24 mouse cellular contexts compared by ENCODE assay signal in the genomic region with DNA sequence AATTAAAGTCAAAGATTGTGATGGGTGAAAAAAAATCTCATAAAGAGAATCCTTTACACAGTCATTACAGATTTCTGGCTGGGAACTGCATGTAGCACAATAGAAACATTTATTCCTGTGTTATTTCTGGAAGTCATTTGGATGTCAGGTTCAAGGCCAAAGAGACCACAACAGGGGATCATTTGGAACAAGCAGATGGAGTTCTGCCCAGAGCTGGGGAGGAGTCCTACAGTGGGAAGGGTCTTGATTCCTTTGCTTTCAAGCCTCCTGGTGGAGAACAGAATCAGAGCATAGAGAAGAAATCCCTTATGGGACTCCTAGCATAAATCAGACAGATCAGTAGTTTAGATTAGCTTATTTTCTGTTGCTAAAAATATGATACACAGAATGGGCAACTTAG.
A peak's percentile ranks its signal among the peaks of the same experiment; 100 is the strongest.
DNase-seq lines count a peak whose midpoint lies in the region; ATAC-seq and TF ChIP-seq lines count a peak whose summit lies in the region.
"Had no signal": no experiment of that assay in that cellular context is flagged by ENCODE, and none has a peak within 500 bp of the region (broad histone marks: within the 10 kb centered on the region; RNA-seq: fewer than 3 reads in every experiment).

No protein-coding gene starts in this region.

- no peak overlapping the region for H3K9ac ChIP-seq in forebrain, postnatal 0 days
- no peak overlapping the region for H3K9ac ChIP-seq in forebrain, embryonic 15.5 days (replicated peaks)
- H3K9ac ChIP-seq in kidney, embryonic 14.5 days (ENCODE audit: low read depth, low read length): no peak overlapping the region
- H3K9ac ChIP-seq: embryonic facial prominence, embryonic 15.5 days; forebrain, embryonic 12.5 days; heart, embryonic 13.5 days; limb, embryonic 15.5 days; liver, embryonic 13.5 days; midbrain, embryonic 12.5 days; neural tube, embryonic 13.5 days had no signal

- H3K27me3 ChIP-seq in forebrain, postnatal 0 days (ENCODE audit: insufficient read depth, low read length): no peaks in the 10 kb centered on the region
- H3K27me3 ChIP-seq in forebrain, embryonic 15.5 days: no peaks in the 10 kb centered on the region
- H3K27me3 ChIP-seq in kidney, embryonic 14.5 days (ENCODE audit: control insufficient read depth, insufficient read depth, low read length): no peaks in the 10 kb centered on the region
- no peaks in the 10 kb centered on the region for H3K27me3 ChIP-seq in Patski
- H3K27me3 ChIP-seq: embryonic facial prominence, embryonic 15.5 days; forebrain, embryonic 12.5 days; heart, embryonic 13.5 days; limb, embryonic 15.5 days; liver, embryonic 13.5 days; midbrain, embryonic 12.5 days; neural tube, embryonic 13.5 days had no signal

- peak; percentile 29; the same call in 1 of the 2 replicates for TF ChIP-seq CTCF in forebrain, postnatal 0 days (IDR thresholded peaks at IDR 0.05; ENCODE audit: low read depth)
- peak; percentile 20 for TF ChIP-seq CTCF in Patski (IDR thresholded peaks at IDR 0.05)

- H3K9me3 ChIP-seq in forebrain, postnatal 0 days (ENCODE audit: low read length): no peaks in the 10 kb centered on the region
- no peaks in the 10 kb centered on the region for H3K9me3 ChIP-seq in forebrain, embryonic 15.5 days
- no peaks in the 10 kb centered on the region for H3K9me3 ChIP-seq in kidney, embryonic 14.5 days (ENCODE audit: control insufficient read depth, low read length)
- H3K9me3 ChIP-seq: embryonic facial prominence, embryonic 15.5 days; forebrain, embryonic 12.5 days; heart, embryonic 13.5 days; limb, embryonic 10.5 days; limb, embryonic 15.5 days; liver, embryonic 13.5 days; midbrain, embryonic 12.5 days; neural tube, embryonic 13.5 days had no signal

- POLR2A ChIA-PET in Patski (lab: Charles Lee): no interaction called here

- CTCF ChIA-PET in Patski (lab: Charles Lee): no interaction called here

- no peak overlapping the region for H3K27ac ChIP-seq in forebrain, postnatal 0 days (ENCODE audit: low read depth, low read length)
- no peak overlapping the region for H3K27ac ChIP-seq in forebrain, embryonic 15.5 days (replicated peaks)
- H3K27ac ChIP-seq in kidney, embryonic 14.5 days (ENCODE audit: low read depth, low read length): no peak overlapping the region
- H3K27ac ChIP-seq: embryonic facial prominence, embryonic 15.5 days; forebrain, embryonic 12.5 days; heart, embryonic 13.5 days; limb, embryonic 10.5 days; limb, embryonic 15.5 days; liver, embryonic 13.5 days; midbrain, embryonic 12.5 days; neural tube, embryonic 13.5 days had no signal

- no peaks in the 10 kb centered on the region for H3K4me1 ChIP-seq in forebrain, postnatal 0 days (ENCODE audit: insufficient read depth)
- H3K4me1 ChIP-seq in forebrain, embryonic 15.5 days: no peaks in the 10 kb centered on the region
- no peaks in the 10 kb centered on the region for H3K4me1 ChIP-seq in kidney, embryonic 14.5 days (ENCODE audit: control insufficient read depth, insufficient read depth, low read length)
- H3K4me1 ChIP-seq: embryonic facial prominence, embryonic 15.5 days; forebrain, embryonic 12.5 days; heart, embryonic 13.5 days; limb, embryonic 10.5 days; limb, embryonic 15.5 days; liver, embryonic 13.5 days; midbrain, embryonic 12.5 days; neural tube, embryonic 13.5 days had no signal

- DNase-seq in forebrain, postnatal 0 days: no peak
- DNase-seq in kidney, adult 18-20 months: no peak
- peak; percentile 49 for DNase-seq in left cerebral cortex, postnatal 4 days
- DNase-seq in left cerebral cortex, postnatal 14 days (ENCODE audit: low spot score in 2 of 2): no peak
- no peak for DNase-seq in Patski (ENCODE audit: low read depth, low spot score)
- no peak for DNase-seq in right cerebral cortex, postnatal 10 days (ENCODE audit: low spot score in 2 of 2)
- DNase-seq: adrenal gland, postnatal 36 days; cerebellum, adult 9-10 months; gastrocnemius, postnatal 25 days; kidney, postnatal 25 days; liver, embryonic 13.5 days; lung, adult 18-20 months; lung, postnatal 36 days had no signal

- no peak overlapping the region for H3K4me2 ChIP-seq in forebrain, postnatal 0 days (ENCODE audit: low read depth)
- no peak overlapping the region for H3K4me2 ChIP-seq in forebrain, embryonic 15.5 days (replicated peaks)
- no peak overlapping the region for H3K4me2 ChIP-seq in kidney, embryonic 14.5 days (replicated peaks; ENCODE audit: low read depth, low read length)
- H3K4me2 ChIP-seq: embryonic facial prominence, embryonic 15.5 days; forebrain, embryonic 12.5 days; heart, embryonic 13.5 days; limb, embryonic 15.5 days; liver, embryonic 13.5 days; midbrain, embryonic 12.5 days; neural tube, embryonic 13.5 days had no signal

- intact Hi-C loops in left cerebral cortex, postnatal 4 days (cut with DNase I): no loop called here
- intact Hi-C loops in left cerebral cortex, postnatal 14 days (cut with DNase I): no loop called here

- in situ Hi-C loops in Patski (cut with MboI; ENCODE audit: low pct_unique_long_range_greater_than_20kb): no loop called here

- H3K4me3 ChIP-seq in forebrain, postnatal 0 days (ENCODE audit: low read depth, low read length): no peak overlapping the region
- no peak overlapping the region for H3K4me3 ChIP-seq in forebrain, embryonic 15.5 days
- H3K4me3 ChIP-seq in kidney, embryonic 14.5 days (ENCODE audit: low read length): no peak overlapping the region
- H3K4me3 ChIP-seq: embryonic facial prominence, embryonic 15.5 days; forebrain, embryonic 12.5 days; heart, embryonic 13.5 days; limb, embryonic 10.5 days; limb, embryonic 15.5 days; liver, embryonic 13.5 days; midbrain, embryonic 12.5 days; neural tube, embryonic 13.5 days had no signal

- no peaks in the 10 kb centered on the region for H3K36me3 ChIP-seq in forebrain, postnatal 0 days (ENCODE audit: insufficient read depth)
- no peaks in the 10 kb centered on the region for H3K36me3 ChIP-seq in forebrain, embryonic 15.5 days
- H3K36me3 ChIP-seq in kidney, embryonic 14.5 days (ENCODE audit: control insufficient read depth, insufficient read depth, low read length): no peaks in the 10 kb centered on the region
- H3K36me3 ChIP-seq: embryonic facial prominence, embryonic 15.5 days; forebrain, embryonic 12.5 days; heart, embryonic 13.5 days; limb, embryonic 10.5 days; limb, embryonic 15.5 days; liver, embryonic 13.5 days; midbrain, embryonic 12.5 days; neural tube, embryonic 13.5 days had no signal

- peak; percentile 67 for ATAC-seq in forebrain, postnatal 0 days
- ATAC-seq in forebrain, embryonic 15.5 days (replicated peaks): no peak
- ATAC-seq in kidney, embryonic 14.5 days (ENCODE audit: low FRiP score, low TSS enrichment): peak; percentile 60; the same call in 1 of the 2 replicates
- ATAC-seq in Patski: no peak
- ATAC-seq: CD4-positive, CD25-positive, alpha-beta regulatory T cell, adult 4 months; intestine, embryonic 16.5 days had no signal

Comparison
In these comparisons a context has a peak if more than half of its experiments do, and no peak if none do; other contexts are left out.
1. ATAC-seq: peak in forebrain, postnatal 0 days (single experiment) and kidney, embryonic 14.5 days (single experiment); none in forebrain, embryonic 15.5 days (single experiment) and Patski (single experiment).